Mouse (Mus musculus) cortical plate, adult 2 months (tissue): Measurements from ENCODE around the gene Wdr26. TPM values are rescaled to one million over a fixed set of nuclear protein-coding genes. Genes with fewer than 3 reads are reported as not detected.

ENCODE experiments used
- H3K27ac ChIP-seq: fragments of 200-500 bp; 2 replicates; pipeline ENCODE4 v1.5.1; 2012; ENCODE audit warnings: low read length, control low read depth, inconsistent platforms; ENCODE audit not compliant: insufficient read depth
- H3K4me1 ChIP-seq: fragments of 200-500 bp; 2 replicates; pipeline ENCODE4 v1.6.1; 2011; ENCODE audit warnings: low read length; ENCODE audit not compliant: control insufficient read depth, insufficient read depth
- H3K4me3 ChIP-seq: fragments of 200-500 bp; 2 replicates; pipeline ENCODE4 v1.5.1; 2011; ENCODE audit warnings: mild to moderate bottlenecking, low read length, control low read depth; ENCODE audit not compliant: insufficient read depth
- CTCF ChIP-seq: fragments of 200-500 bp; IDR thresholded peaks from 2 replicates; pipeline ENCODE4 v1.5.1; 2011; ENCODE audit warnings: mild to moderate bottlenecking, control low read depth, low read length; ENCODE audit not compliant: insufficient read depth; ENCODE audit errors: extremely low read depth
- POLR2A ChIP-seq: fragments of 200-500 bp; IDR thresholded peaks from 2 replicates; pipeline ENCODE4 v1.6.1; 2011; ENCODE audit warnings: mild to moderate bottlenecking, low read length, control low read depth; ENCODE audit not compliant: insufficient read depth; ENCODE audit errors: extremely low read depth
- polyA plus RNA-seq: library from polyadenylated mRNA; depleted of rRNA; stranded (reverse); fragments of >200 nt; gene quantifications from 2 replicates; pipeline ENCODE4 v1.2.3, GENCODE M21; 2012

The Wdr26 gene
- polyA plus RNA-seq, 1 experiment = 50.7 TPM

GRCm38 (mm10) chr1:181188925-181189324 lies 22.9 kb downstream of the Wdr26 start:
- Histone ChIP-seq H3K4me1 (no peaks in the 10 kb centered on the region), H3K4me3 (no peak overlapping the region), H3K27ac (no peak overlapping the region)
- TF ChIP-seq POLR2A (no peak), CTCF (no peak)

GRCm38 (mm10) chr1:181170210-181170609 lies 41.6 kb downstream of the Wdr26 start:
- Histone ChIP-seq H3K4me3 (no peak overlapping the region), H3K27ac (no peak overlapping the region), H3K4me1 (no peaks in the 10 kb centered on the region)
- TF ChIP-seq POLR2A = no peak
- no peak for TF ChIP-seq CTCF

- TF ChIP-seq CTCF (no peak), POLR2A (no peak)
- no peaks in the 10 kb centered on the region for H3K4me1 ChIP-seq
- no peak overlapping the region for H3K4me3 ChIP-seq
- H3K27ac ChIP-seq = no peak overlapping the region
Observed at GRCm38 (mm10) chr1:181168377-181168776, 43.4 kb downstream of the Wdr26 start.

- H3K27ac ChIP-seq = no peak overlapping the region
- no peaks in the 10 kb centered on the region for H3K4me1 ChIP-seq
- TF ChIP-seq POLR2A (no peak), CTCF (no peak)
- no peak overlapping the region for H3K4me3 ChIP-seq
Observed at GRCm38 (mm10) chr1:181167816-181168215, 44.0 kb downstream of the Wdr26 start.

- Histone ChIP-seq H3K27ac (no peak overlapping the region), H3K4me1 (peaks cover 5% of the 10 kb centered on the region; the same call in 1 of the 2 replicates), H3K4me3 (peak overlapping the region; percentile 75; the same call in 1 of the 2 replicates)
- no peak for TF ChIP-seq POLR2A
- TF ChIP-seq CTCF = no peak
Observed at GRCm38 (mm10) chr1:181151541-181151940, 60.3 kb downstream of the Wdr26 start.

- H3K4me1 ChIP-seq = peaks cover 5% of the 10 kb centered on the region; the same call in 1 of the 2 replicates
- peak; percentile 78; the same call in 1 of the 2 replicates for TF ChIP-seq POLR2A
- TF ChIP-seq CTCF = no peak
- peak overlapping the region; percentile 15; the same call in 1 of the 2 replicates for H3K27ac ChIP-seq
- peak overlapping the region; percentile 75 for H3K4me3 ChIP-seq
Observed at GRCm38 (mm10) chr1:181150827-181151534, 60.8 kb downstream of the Wdr26 start.

- H3K4me3 ChIP-seq = peak overlapping the region; percentile 75; the same call in 1 of the 2 replicates
- no peak for TF ChIP-seq CTCF
- TF ChIP-seq POLR2A = no peak
- H3K27ac ChIP-seq = no peak overlapping the region
- peaks cover 5% of the 10 kb centered on the region; the same call in 1 of the 2 replicates for H3K4me1 ChIP-seq
Observed at GRCm38 (mm10) chr1:181150431-181150826, 61.4 kb downstream of the Wdr26 start.

GRCm38 (mm10) chr1:181149373-181150017 lies 62.3 kb downstream of the Wdr26 start:
- Histone ChIP-seq H3K4me1 (peaks cover 7% of the 10 kb centered on the region; the same call in 1 of the 2 replicates), H3K27ac (no peak overlapping the region), H3K4me3 (no peak overlapping the region)
- TF ChIP-seq POLR2A (no peak), CTCF (no peak)

GRCm38 (mm10) chr1:181148540-181148939 lies 63.3 kb downstream of the Wdr26 start:
- Histone ChIP-seq H3K27ac (no peak overlapping the region), H3K4me1 (peaks cover 5% of the 10 kb centered on the region; the same call in 1 of the 2 replicates), H3K4me3 (no peak overlapping the region)
- TF ChIP-seq CTCF (no peak), POLR2A (no peak)

GRCm38 (mm10) chr1:181146187-181146586 lies 65.6 kb downstream of the Wdr26 start:
- Histone ChIP-seq H3K4me3 (no peak overlapping the region), H3K27ac (no peak overlapping the region), H3K4me1 (0 out of 2 replicates have a peak, but pooled peaks cover 3% of the 10 kb centered on the region)
- TF ChIP-seq POLR2A = no peak
- no peak for TF ChIP-seq CTCF
